Mouse (Mus musculus): Measurements from ENCODE around the gene C1rl.
"Not testable (repeated sequence)": the region's sequence is repeated elsewhere in the genome, so short reads cannot be mapped to it uniquely, and the experiment has no call there.

C1rl gene

DNA sequence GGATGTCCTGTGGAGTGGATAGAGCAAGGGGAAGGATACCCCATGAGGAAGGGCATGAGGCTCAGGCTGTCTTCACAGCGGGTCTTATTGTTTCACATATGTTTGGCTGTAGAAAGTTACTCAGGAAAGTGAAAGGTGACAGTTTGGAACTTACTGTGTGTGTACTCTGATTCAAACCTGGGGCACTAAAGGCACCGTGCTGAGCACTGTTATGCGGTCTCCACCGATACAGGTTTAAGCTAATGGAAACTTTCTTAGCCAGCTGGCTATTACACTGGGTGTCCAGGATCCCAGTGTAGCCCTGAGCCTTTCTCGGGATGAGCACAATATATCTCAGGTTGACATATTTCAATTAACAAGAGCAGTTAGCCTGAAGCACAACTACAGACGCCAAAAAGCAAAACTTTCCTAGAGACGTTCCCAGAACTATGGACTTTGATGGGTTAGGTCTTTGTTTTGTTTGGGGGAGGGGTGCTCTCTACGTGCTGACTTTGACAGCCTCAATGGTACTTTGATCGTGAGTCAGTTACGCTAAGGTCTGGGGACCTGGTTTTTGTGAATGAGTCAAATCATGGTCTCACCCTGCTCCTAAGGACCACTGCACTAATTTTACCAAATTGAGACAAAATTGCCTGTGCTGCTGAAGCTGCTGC, 7.1 kb downstream of the C1rl start:
- ATAC-seq (ENCODE audit: insufficient number of reproducible peaks, low FRiP score, low TSS enrichment), result no peak

DNA sequence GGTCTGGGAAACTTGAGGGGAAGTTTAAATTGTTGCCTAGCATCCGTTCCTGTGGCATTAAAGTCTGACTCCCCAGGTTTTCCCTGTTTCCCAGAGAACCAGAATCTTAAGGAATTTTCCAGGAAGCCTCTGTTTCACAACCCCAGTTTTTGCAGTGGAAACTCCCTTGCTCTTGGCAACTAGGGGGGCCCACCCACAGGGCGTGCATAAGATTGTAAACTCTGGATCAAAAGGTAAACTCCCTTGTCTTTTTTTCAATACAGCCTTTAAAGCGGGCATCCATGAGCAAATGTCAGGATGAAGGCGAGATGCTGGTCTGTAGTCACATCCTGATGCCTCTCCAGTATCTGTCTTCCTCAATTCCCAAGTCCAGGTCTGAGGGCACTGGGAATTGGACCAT, 8.6 kb downstream of the C1rl start:
- no peak for ATAC-seq (ENCODE audit: insufficient number of reproducible peaks, low FRiP score, low TSS enrichment)

DNA sequence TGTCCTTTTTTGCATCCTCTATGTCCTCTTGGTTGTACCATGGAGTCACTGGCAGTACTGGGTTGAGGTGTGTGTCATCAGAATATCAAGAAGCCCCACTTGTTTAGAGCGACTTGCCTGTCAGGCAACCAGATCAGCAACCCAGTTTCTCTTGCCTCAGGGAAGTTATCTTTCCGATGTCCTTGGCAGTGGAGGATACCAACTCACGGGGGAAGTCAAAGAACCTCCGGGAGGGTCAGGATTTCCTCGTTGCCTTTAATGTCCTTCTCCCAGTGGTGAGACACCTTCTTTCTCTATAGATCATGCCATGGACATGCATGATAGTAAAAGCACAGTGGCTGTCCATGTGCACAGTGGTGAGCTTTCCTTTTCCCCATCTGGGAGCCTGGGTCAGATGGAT, 9.1 kb downstream of the C1rl start:
- no peak for ATAC-seq (ENCODE audit: insufficient number of reproducible peaks, low FRiP score, low TSS enrichment)

DNA sequence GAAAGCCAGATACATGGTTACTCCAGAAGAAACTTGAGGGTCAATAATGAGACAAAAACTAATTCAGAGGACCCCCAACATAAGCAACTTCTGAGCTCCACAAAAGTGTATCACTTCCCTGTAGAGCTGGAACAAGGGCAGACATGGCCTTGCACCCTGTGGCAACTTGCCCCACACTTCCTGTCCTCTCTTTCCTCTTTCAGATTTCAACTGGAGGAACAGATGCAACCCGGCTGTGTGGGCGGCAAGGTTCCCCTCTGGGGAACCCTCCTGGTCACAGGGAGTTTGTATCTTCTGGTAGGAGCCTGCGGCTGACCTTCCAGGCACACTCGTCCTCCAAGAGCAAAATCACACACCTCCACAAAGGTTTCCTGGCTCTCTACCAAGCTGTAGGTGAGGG, 12.1 kb downstream of the C1rl start:
- ATAC-seq (ENCODE audit: insufficient number of reproducible peaks, low FRiP score, low TSS enrichment), result no peak

DNA sequence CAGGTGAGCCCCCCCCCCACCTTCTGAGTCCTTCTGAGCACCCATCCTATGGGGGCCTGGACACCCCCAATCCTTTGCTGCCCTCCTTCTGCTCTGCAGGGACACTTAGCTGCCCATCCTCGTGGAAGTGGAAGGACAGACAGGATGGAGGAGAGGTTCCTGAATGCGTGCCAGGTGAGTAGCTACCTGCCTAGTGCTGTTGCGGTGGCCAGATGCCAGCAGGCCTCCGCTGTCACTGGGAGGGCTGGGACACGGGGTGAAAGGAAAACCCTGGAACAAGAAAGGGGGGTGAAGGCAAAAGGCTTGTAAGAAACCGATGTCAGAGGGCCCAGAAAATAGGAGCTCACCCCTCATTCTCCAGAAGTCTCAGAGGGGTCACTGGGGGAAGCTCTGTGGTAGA, 14.1 kb downstream of the C1rl start:
- ATAC-seq (ENCODE audit: insufficient number of reproducible peaks, low FRiP score, low TSS enrichment), result no peak

DNA sequence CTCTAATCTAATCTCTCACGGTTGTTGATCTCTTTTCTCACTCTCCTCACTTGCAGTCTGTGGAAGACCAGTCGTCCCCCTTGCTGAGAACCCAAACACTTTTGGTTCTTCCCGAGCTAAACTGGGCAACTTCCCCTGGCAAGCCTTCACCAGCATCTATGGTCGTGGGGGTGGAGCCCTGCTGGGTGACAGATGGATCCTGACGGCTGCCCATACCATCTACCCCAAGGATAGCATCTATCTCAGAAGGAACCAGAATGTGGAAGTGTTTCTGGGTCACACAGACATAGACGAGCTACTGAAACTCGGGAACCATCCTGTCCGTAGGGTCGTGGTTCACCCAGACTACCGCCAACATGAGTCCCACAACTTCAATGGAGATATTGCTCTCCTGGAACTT, 15.4 kb downstream of the C1rl start:
- ATAC-seq (ENCODE audit: insufficient number of reproducible peaks, low FRiP score, low TSS enrichment), result peak; percentile 66

- ATAC-seq (ENCODE audit: insufficient number of reproducible peaks, low FRiP score, low TSS enrichment), result not testable (repeated sequence)
Measured at GRCm38 (mm10) chr6:124509192-124509591, 16.3 kb downstream of the C1rl start.

DNA sequence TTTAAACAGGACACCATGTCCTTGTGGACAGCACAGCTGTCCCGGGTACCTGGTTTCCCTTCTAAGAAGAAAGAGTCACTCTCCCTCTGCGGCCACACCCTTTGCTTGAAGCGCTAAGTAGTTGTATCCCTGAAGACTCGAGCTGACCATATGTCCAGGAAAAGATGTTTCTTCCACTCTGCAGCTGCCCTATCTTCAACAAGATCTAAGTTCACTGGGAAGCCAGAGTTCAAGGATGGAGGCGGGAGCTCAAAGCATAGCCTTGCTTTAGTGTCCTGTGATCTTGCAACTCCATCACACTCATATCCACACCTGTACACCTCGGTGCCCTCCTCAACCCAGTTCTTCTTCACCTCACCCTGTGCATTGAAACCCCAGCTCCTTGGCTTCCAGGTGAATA, 19.0 kb downstream of the C1rl start:
- no peak for ATAC-seq (ENCODE audit: insufficient number of reproducible peaks, low FRiP score, low TSS enrichment)

DNA sequence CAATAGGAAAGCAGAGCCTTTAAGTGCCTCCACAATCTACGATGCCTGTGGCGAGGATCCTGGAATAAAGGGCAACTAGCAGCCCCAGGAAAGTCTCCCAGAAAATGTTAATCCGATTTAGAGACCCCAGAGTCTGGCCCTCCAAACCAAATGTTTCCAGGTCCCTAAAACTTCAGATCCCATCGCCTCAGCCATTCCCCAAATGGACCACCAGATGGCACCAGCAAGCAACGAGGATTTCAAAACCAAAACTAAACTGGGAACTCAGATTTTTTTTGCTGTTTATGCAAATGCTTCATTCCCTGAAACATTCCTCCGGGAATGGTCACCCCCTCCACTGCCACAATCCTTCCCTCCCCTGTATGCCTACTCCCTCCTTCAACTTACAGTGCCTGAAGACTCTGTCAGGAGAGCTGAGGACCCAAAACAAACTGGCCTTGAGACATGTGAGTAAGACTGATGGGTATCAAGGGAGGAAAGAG, 19.5 kb downstream of the C1rl start, which contains the start of gene C1ra:
C1ra (plus strand) TSS at position 51 of the 482 bp plus-strand sequence.
- ATAC-seq (ENCODE audit: insufficient number of reproducible peaks, low FRiP score, low TSS enrichment), result 0 out of 2 replicates have a peak, but pooled peaks have one; percentile 28

DNA sequence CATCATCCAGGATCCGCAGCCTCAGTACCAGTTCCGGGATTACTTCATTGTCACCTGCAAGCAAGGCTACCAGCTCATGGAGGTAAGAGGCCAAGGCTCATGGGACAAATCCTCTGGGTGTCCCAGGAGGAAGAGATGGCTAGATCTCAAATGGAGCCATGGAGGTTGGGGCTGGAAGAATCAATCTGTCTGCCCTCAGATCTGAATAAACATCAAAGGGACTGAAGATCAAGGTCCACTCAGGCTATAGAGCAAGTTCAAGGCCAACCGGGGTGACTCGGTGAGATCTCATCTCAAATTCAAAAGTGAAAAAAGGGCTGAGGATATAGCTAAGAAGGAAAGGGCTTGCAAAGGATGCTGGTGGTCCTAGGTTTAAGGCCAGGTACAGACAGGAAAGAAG, 24.8 kb downstream of the C1rl start:
- ATAC-seq (ENCODE audit: insufficient number of reproducible peaks, low FRiP score, low TSS enrichment), result not testable (repeated sequence)

- not testable (repeated sequence) for ATAC-seq (ENCODE audit: insufficient number of reproducible peaks, low FRiP score, low TSS enrichment)
Measured at GRCm38 (mm10) chr6:124522082-124522481, 29.2 kb downstream of the C1rl start.

GRCm38 (mm10) chr6:124527881-124528280, 35.0 kb downstream of the C1rl start:
- ATAC-seq (ENCODE audit: insufficient number of reproducible peaks, low FRiP score, low TSS enrichment), result no peak

DNA sequence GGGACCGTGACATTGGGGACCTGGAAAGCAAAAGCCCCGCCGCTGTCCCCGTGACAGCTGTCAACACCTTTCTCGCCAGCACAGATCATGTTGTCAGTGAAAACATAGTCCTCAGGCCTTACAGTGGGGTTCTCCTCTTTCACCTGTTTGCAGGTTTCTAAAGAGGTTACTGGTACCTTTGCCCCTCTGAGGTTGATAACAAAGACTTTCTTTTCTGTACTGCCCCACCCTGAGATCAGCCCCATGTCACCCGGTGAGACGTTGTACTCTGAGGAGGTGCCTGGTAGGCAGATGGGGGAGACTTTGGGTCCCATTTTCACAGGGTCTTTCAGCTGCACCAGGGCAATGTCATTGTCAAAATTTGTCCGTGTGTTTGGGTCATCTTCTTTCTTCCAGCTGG, 38.2 kb downstream of the C1rl start:
- no peak for ATAC-seq (ENCODE audit: insufficient number of reproducible peaks, low FRiP score, low TSS enrichment)

- ATAC-seq (ENCODE audit: insufficient number of reproducible peaks, low FRiP score, low TSS enrichment), result not testable (repeated sequence)
Measured at GRCm38 (mm10) chr6:124536125-124536829, 43.4 kb downstream of the C1rl start.

DNA sequence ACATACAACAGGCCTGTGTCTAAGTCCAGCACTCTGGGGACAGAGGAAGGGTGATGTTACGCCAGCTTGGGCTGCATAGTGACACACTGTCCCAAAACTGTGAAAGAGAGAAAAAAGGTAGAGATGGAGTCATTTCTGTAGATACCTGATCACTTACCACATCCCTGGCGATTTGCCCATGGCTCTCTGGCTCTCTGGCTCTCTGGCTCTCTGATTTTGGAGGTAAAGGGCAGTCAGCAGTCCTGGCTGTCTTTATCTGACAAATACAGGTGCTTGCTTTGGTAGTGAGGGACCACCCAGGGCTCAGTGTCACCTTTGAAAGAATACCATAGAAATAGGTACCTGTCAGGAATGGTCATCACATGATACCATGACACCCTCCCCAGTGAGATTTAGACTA, 48.3 kb downstream of the C1rl start:
- ATAC-seq (ENCODE audit: insufficient number of reproducible peaks, low FRiP score, low TSS enrichment), result not testable (repeated sequence)

DNA sequence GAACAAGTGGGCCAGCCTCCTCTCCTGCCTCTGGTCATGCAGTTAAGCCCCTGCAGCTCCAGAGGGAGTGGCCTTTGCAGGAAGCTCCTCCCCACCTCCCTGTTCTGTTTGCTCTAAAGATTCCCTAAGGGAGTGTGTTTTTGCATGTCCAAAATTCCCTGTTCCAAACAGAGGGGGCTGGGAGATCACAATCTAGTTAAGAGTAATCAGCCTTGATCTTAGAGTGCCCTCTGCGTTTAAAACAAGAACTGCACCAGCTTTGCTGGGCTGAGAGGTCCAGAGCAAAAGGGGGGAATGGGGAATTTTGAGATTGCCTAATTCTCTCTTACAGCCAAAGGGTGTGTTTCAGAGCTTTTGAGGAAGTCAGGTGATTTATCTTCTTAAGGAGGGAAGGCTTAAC, 49.4 kb downstream of the C1rl start, which contains the start of gene C1s1:
C1s1 (minus strand) TSS at position 76 of the 400 bp plus-strand sequence.
- not testable (repeated sequence) for ATAC-seq (ENCODE audit: insufficient number of reproducible peaks, low FRiP score, low TSS enrichment)

DNA sequence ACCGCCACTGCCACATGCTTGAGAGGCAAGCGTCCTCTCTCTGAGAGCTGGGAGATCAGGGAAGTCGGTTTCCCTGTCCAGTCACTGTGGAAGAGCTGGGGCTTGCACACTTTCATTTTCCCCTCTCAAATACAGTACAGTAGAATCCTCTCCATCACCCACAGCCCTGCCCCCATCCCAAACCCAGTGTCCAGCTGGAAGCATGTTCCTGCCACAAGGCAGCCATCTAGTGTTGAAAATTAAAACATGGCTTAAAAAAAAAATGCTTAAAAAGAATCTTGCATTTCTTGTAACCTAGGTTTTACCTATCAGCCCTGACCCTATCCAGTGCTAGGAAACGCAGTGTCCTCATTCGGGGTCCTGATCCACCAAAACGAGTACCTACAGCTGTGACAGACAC, 51.6 kb downstream of the C1rl start:
- no peak for ATAC-seq (ENCODE audit: insufficient number of reproducible peaks, low FRiP score, low TSS enrichment)

GRCm38 (mm10) chr6:124545425-124545824, 52.5 kb downstream of the C1rl start:
- ATAC-seq (ENCODE audit: insufficient number of reproducible peaks, low FRiP score, low TSS enrichment), result no peak

DNA sequence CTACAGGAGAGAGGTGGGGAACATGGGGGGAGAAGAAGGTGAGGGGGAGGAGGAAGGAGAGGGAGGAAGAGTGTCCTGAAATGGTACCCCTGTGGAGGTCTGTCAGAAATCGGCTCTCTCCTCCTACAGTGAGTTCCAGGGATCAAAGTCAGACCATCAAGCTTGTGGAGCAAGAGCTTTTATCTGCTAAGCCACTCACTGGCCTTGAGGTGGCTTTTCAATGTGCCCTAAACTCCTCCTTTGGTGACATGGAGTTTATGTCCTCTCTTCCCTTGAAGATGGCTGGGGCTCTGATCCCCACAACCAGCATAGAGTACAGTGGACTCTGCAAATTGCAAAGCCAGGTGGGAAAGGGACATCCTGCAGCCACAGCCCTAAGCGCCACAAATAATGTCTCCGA, 55.1 kb downstream of the C1rl start:
- not testable (repeated sequence) for ATAC-seq (ENCODE audit: insufficient number of reproducible peaks, low FRiP score, low TSS enrichment)

- no peak for ATAC-seq (ENCODE audit: insufficient number of reproducible peaks, low FRiP score, low TSS enrichment)
Measured at GRCm38 (mm10) chr6:124549023-124549550, 56.2 kb downstream of the C1rl start.

DNA sequence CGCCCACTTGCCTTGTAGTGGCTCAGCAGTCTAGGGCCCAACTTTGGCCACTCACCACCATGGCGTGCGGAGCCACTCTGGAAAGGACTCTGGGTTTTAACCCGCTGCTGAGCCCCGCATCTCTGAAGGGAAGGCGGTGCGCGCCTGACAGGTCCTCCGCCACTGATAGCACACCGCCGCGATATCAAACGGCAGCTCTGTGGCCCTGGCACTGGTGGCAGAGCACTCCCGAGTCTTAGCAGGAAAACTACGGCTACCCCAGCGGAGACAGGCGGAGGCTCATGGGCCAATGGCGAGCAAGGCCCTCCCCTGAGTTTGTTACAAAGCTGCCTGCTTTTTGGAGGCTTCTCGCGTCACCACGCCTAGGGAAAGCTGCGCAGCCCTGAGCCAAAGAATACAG, 59.9 kb downstream of the C1rl start:
- no peak for ATAC-seq (ENCODE audit: insufficient number of reproducible peaks, low FRiP score, low TSS enrichment)
